Mouse (Mus musculus) mouse trophoblast stem cell (cell line): ENCODE measurements around the gene Kif20b.

Source experiments
- in situ Hi-C, 2 experiments: fragments of 300-500 bp; cut with MseI, MboI; formaldehyde crosslinking; loops; 2 replicates in 1 of 2; 3 replicates in 1 of 2; pipeline ENCODE4 v1.15.1; 2025

The Kif20b gene

DNA sequence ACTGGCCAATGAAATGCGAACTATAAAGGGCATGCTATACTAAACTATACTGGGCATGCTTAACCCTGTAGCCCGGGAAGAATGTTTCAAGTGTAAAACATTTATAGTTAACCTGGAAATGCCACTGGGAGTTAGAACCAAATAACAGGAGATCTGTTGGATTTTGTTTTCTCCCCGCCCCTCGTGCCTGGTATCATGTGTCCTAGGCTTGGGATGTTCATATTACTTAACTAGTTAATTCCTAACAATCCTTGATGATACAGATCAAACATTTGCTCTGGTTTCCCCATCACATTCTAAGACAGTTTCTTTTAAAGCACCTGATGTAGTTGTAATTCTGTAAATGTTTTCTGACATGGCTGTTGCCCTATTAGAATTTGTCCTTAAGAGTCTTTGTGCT, 2.1 kb upstream of the Kif20b start:
- in situ Hi-C loops = no loop called here

DNA sequence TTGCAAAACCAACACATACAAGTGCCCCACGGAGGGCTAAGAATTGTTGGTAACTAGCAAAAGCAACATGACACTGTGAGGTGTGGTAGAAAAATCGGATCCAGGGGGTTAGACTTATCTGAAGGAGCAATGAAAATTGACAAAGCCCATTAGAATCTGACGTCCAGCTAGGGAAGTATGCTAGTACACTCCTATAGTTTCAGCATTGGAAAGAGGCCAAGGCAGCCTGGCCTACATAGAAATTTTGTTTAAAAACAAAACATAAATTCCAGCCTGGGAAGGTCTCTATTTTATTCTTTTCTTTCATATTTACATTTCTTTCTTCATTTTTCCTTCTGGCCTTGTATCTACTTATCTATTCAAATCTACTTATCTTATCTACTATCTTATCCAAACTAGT, 1.6 kb upstream of the Kif20b start:
- in situ Hi-C loops = no loop called here

DNA sequence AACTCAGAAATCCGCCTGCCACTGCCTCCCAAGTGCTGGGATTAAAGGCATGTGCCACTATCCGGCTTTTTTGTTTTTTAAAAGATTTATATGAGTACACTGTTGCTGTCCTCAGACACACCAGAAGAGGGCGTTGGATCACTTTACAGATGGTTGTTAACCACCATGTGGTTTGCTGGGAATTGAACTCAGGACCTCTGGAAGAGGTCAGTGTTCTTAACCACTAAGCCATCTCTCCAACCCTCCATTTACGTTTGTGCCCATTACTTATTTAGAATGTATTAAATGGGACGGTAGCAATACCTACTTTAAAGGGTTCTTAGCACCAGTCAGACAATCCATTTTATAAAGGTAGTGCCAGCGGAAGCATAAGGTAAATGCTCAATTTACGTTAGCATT, 909 bp upstream of the Kif20b start:
- in situ Hi-C loops = no loop called here

DNA sequence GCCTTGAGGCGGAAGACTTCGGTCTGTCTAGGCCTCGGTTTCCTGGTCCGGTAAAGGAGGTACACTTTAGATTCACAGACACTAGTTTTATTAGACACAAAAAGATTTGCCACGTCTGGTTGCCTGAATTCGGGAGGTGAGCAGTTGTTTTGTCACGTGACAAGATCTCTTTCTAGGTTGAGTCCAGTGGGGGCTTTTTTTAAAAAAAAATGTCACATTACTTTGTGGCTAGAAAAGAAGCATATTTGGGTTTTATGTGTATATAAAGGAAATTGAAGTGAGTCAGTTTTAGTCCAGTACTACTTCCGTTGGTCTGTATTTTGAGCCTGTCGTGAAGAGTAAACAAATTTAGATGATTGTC, 422 bp downstream of the Kif20b start:
- in situ Hi-C loops = no loop called here

DNA sequence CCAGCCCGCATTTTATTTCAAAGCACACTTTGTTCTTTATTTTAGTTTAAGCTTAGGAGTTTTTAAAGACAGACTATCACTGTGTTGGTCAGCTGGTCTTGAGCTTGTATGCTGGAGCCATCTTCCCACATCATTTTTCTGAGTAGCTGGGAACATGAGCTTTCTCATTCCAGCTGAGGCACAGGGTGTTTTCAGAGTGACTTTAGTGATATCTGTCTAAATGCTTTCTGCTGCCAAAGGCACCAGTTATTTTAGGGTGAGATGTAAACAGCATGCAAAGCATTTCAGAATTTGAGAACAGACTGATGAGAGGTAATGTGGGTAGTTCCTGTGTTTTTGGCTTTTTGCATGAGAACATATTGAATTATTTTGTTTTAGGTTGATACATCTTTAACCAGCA, 25.0 kb downstream of the Kif20b start:
- in situ Hi-C loops = no loop called here

DNA sequence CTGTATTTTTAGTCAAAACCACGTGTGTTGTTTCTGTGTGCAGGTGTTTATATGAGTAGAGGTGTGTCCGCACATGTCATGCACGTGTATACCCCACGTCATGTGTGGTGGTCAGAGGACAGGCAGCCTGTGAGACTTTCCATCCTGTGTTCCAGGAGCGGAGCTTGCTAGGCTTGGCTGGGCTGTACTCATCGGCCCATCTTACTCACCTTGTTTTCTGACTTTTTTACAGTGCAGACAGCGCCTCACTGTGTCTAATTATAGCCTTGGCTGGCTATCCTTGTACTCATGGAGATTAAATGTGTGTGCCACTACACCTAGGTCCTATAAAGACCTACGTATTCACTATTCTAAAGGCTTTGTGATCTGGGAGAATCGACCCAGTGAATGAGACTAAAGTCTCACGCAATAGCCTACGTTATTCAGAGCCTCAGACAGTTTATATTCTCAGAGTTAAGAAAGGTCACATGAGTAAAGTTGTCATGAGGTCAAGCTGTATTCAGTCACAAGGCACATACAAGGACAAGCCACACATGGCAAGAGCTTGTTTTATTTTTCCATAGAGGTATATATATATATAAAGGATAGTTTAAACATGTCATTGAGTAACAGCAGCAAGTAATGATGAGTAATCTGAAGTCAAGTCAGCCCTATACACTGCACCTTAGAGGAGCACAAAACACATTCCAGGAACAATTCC, 31.8 kb downstream of the Kif20b start:
- in situ Hi-C loops = no loop called here

DNA sequence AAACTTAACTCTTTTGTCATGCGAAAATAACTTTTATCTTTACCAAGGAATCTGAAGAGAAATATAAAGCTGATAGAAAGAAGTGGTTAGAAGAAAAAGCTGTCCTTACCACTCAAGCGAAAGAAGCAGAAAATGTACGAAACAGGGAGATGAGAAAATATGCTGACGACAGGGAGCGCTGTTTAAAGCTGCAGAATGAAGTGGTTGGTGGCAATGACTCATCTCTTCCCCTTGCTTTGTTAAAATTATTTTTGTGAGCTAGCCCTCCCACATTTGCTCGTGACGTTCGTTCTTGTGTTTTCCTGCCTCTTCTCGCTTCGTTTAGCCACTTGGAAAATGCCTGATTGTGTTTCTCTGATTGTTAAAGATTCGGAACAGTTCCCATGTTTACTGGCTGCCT, 37.2 kb downstream of the Kif20b start:
- in situ Hi-C loops = no loop called here

DNA sequence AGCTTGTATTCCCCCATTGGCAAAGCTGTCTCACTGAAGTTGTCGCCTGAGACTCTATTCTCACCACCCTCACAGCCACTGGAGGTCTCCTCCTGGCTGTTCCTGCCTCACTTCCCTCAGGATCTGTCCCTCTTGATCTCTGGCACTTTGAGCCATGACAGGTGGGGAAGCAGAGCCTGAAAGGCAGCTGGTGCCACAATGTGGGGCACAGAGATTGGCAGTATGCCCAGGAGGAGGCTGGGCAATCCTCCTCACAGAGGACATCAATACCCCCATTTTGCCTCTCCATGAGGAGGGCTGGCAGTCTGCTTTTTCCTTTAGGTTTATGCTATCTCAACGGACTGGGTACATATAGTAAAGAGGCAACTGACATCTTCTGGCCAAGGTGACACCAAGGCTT, 62.6 kb downstream of the Kif20b start:
- in situ Hi-C loops = no loop called here

DNA sequence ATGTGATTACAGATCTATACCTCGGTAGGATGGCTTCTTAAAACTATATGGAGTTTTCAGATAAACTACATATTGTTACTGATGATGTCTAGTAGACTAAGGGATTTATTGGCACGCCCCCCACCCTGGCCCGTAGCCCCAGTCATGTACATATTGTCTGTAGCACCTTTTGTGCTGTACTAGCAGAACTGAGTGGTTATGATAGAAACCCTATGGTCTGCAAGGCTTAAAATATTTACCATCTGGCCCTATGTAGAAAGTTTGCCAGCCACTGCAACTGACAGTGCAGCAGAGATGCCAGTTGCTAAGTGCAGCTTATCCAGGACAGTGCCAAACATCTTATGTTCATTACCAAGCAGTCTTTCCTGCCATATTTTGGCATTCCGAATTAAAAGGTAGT, 68.3 kb downstream of the Kif20b start:
- in situ Hi-C loops = no loop called here

DNA sequence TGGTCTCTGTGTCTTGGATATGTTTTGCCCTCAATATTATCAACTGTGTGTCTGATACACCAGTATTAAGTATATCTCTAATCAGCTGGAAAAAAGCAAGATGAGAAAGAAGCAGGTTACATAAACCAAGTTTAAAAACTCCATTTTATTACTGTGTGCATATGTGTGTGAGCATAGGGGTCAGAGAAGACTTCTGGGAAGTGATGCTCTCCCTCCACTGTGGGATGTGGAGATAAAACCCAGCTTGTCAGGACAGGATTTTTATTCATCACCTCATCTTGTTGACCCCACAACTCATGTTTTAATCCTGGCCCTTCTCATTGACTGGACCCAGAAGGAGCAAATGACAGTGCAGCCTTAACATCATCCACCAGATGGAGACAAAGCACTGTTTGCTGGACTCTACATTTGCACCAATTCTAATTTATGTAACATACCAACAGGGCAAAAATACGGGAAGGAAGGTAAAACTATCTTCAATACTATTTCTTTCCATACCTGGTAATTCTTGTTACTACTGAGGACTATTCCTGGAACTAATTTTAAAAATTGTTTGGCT, 70.9 kb downstream of the Kif20b start:
- in situ Hi-C loops = no loop called here

DNA sequence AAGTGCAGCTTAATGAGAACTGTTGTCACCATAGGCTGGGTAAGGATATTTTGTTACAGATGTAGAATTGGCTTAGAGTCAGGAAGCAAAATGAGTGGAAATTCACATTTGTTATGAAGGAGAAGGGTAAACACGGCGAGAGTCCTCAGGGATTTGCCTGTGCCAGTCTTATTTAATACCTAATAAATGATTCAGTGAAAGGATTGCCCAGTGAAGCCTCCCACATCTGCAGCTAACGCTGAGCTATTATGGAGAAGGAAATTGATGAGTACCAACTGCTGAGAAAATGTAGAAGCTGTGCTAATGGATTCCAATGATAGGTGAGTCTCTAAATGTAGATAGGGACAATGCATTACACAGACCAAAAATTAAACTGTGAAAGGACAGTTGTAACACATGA, 92.9 kb downstream of the Kif20b start:
- in situ Hi-C loops = no loop called here

DNA sequence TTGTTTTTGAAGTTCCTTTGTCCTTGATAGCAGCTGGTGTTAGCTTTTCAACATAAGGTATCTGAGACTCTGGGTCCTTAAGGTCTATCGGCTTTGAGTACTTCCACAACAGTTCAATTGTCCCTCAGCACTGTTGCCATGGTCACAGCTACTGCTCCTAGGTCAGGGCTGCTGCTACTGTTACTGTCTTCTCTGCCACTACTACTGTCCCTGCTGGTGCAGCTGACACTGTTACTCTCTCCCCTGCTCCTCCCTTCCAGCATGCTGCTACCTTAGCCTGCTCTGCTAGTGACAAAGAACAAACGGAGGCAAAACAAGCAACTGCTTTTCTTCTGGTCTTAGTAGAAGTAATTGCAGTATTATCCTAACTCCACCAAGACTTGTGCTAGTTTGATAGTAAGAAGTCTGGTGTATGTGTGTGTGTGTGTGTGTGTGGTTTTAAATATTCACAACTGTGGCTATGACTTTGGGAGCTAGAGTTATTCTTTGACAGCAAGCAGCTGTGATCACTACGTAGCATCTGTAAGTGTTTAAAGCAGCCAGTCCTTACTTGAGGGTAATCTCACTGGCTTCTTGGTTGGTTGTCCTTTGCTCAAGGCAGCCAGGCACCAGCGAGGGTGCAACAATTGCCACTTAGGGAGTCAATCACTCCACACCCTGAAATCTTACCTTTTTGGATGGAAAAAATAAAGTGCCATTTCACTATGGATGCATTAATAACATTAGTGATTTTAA, 95.5 kb downstream of the Kif20b start:
- in situ Hi-C loops = no loop called here

DNA sequence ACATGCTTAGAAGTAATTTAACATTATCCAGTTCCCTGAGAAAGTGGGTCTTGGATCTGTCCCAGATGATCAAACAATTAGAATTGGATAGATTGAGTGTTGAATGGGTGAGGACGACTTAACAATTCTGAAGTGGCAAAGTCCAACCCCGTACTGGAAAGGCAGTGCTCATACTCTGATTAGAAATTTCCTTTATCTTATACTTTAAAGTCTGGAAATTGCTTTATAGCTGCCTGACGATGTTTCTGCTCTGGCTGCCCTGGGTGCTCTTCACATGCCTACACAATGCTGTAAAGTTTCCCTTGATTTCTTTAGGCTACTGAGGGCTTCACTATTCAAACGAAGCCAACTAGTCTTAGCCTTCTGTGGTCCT, 96.0 kb downstream of the Kif20b start:
- in situ Hi-C loops = no loop called here
